Mouse (Mus musculus) T-helper 1 cell (primary cell): Measurements from ENCODE around the gene Gtf3c2.

Source experiments
- in situ Hi-C: fragments of 300-600 bp; cut with MboI, MseI; formaldehyde crosslinking; loops from one replicate; pipeline ENCODE4 v1.15.1; 2025; ENCODE audit warnings: high pct_unique_total_duplicates

Gtf3c2 gene

GRCm38 (mm10) chr5:31198170-31198569, 18.2 kb upstream of the Gtf3c2 start:
- in situ Hi-C loops: no loop called here

GRCm38 (mm10) chr5:31197072-31197471, 17.1 kb upstream of the Gtf3c2 start:
- in situ Hi-C loops: no loop called here

GRCm38 (mm10) chr5:31196207-31196606, 16.3 kb upstream of the Gtf3c2 start:
- in situ Hi-C loops: no loop called here

GRCm38 (mm10) chr5:31195671-31196070, 15.7 kb upstream of the Gtf3c2 start:
- in situ Hi-C loops: no loop called here

GRCm38 (mm10) chr5:31194486-31195485, 14.8 kb upstream of the Gtf3c2 start:
- in situ Hi-C loops: no loop called here

- in situ Hi-C loops: no loop called here
Observed at GRCm38 (mm10) chr5:31193631-31194281, 13.8 kb upstream of the Gtf3c2 start.

- in situ Hi-C loops: no loop called here
Observed at GRCm38 (mm10) chr5:31192939-31193630, 13.1 kb upstream of the Gtf3c2 start, which contains the start of the genes Snx17 and Eif2b4. TSS of gene Snx17 (plus strand) at chr5:31193227. TSS of gene Eif2b4 (minus strand) at chr5:31193430.

GRCm38 (mm10) chr5:31192045-31192938, 12.3 kb upstream of the Gtf3c2 start:
- in situ Hi-C loops: no loop called here

- in situ Hi-C loops: no loop called here
Observed at GRCm38 (mm10) chr5:31190201-31190600, 10.3 kb upstream of the Gtf3c2 start.

GRCm38 (mm10) chr5:31188223-31188840, 8.4 kb upstream of the Gtf3c2 start:
- in situ Hi-C loops: no loop called here

- in situ Hi-C loops: no loop called here
Observed at GRCm38 (mm10) chr5:31183678-31184077, 3.7 kb upstream of the Gtf3c2 start.

- in situ Hi-C loops: no loop called here
Observed at GRCm38 (mm10) chr5:31181183-31181770, 1.3 kb upstream of the Gtf3c2 start.

GRCm38 (mm10) chr5:31179301-31179765, 611 bp downstream of the Gtf3c2 start:
- in situ Hi-C loops: no loop called here

GRCm38 (mm10) chr5:31168630-31169029, 11.3 kb downstream of the Gtf3c2 start:
- in situ Hi-C loops: no loop called here

- in situ Hi-C loops: no loop called here
Observed at GRCm38 (mm10) chr5:31164878-31165277, 15.1 kb downstream of the Gtf3c2 start.

GRCm38 (mm10) chr5:31162462-31162861, 17.5 kb downstream of the Gtf3c2 start:
- in situ Hi-C loops: no loop called here

GRCm38 (mm10) chr5:31154152-31154553, 25.8 kb downstream of the Gtf3c2 start, which contains the start of gene Mpv17:
TSS of gene Mpv17 (minus strand) at chr5:31154251.
- in situ Hi-C loops: no loop called here

GRCm38 (mm10) chr5:31153516-31154151, 26.3 kb downstream of the Gtf3c2 start:
- in situ Hi-C loops: no loop called here

- in situ Hi-C loops: no loop called here
Observed at GRCm38 (mm10) chr5:31151746-31152145, 28.2 kb downstream of the Gtf3c2 start.
